Comparison of ENCODE assay signal across 8 mouse cellular contexts in genomic region chr16:35022242-35023137, GRCm38 (mm10). TPM values are rescaled to one million over a fixed set of nuclear protein-coding genes. Genes with fewer than 3 reads are reported as not detected.
DNase-seq lines count a peak whose midpoint lies in the region; ATAC-seq and TF ChIP-seq lines count a peak whose summit lies in the region.

Gene Hacd2 (plus strand): TSS chr16:35022428.

- peak within 1 kb of the TSS; percentile 94 for H3K4me3 ChIP-seq in E14TG2a.4 (replicated peaks; ENCODE audit: low read length)
- peak within 1 kb of the TSS; percentile 92 for H3K4me3 ChIP-seq in forebrain, embryonic 13.5 days
- H3K4me3 ChIP-seq in liver, postnatal 0 days (ENCODE audit: low read depth, low read length): peak within 1 kb of the TSS; percentile 99
- peak within 1 kb of the TSS; percentile 86 for H3K4me3 ChIP-seq in neural tube, embryonic 14.5 days (ENCODE audit: low read depth, low read length)

- H3K9me3 ChIP-seq in E14TG2a.4 (ENCODE audit: low read length): no peaks in the 10 kb centered on the region
- no peaks in the 10 kb centered on the region for H3K9me3 ChIP-seq in forebrain, embryonic 13.5 days (replicated peaks)
- no peaks in the 10 kb centered on the region for H3K9me3 ChIP-seq in liver, postnatal 0 days (ENCODE audit: low read length)
- H3K9me3 ChIP-seq in neural tube, embryonic 14.5 days (ENCODE audit: control insufficient read depth, low read length): no peaks in the 10 kb centered on the region

- peak within 1 kb of the TSS; percentile 91 for H3K9ac ChIP-seq in forebrain, embryonic 13.5 days
- H3K9ac ChIP-seq in liver, postnatal 0 days (replicated peaks): peak within 1 kb of the TSS; percentile 93
- H3K9ac ChIP-seq in neural tube, embryonic 14.5 days (replicated peaks; ENCODE audit: low read depth, low read length): peak within 1 kb of the TSS; percentile 83

- H3K4me2 ChIP-seq in forebrain, embryonic 13.5 days: peak within 1 kb of the TSS; percentile 68
- H3K4me2 ChIP-seq in liver, postnatal 0 days (ENCODE audit: low read depth, low read length): peak within 1 kb of the TSS; percentile 85
- peak within 1 kb of the TSS; percentile 46 for H3K4me2 ChIP-seq in neural tube, embryonic 14.5 days (ENCODE audit: low read depth, low read length)

- intact Hi-C loops in heart, postnatal 10 days (cut with DNase I): no loop called here

- ATAC-seq in forebrain, embryonic 13.5 days: peak; percentile 98
- ATAC-seq in liver, postnatal 0 days: peak; percentile 99
- ATAC-seq in neural tube, embryonic 14.5 days (ENCODE audit: low read depth): peak; percentile 98

- peak within 1 kb of the TSS; percentile 57 for H3K27ac ChIP-seq in forebrain, embryonic 13.5 days
- H3K27ac ChIP-seq in liver, postnatal 0 days (ENCODE audit: low read depth): peak within 1 kb of the TSS; percentile 88
- peak within 1 kb of the TSS; percentile 86 for H3K27ac ChIP-seq in neural tube, embryonic 14.5 days (ENCODE audit: low read depth, low read length)

- under 1% methylated on average over 41 of the region's 97 CpGs for WGBS in forebrain, embryonic 13.5 days
- WGBS in large intestine, adult 2 months: under 1% methylated on average over 94 of the region's 97 CpGs
- under 1% methylated on average over 61 of the region's 97 CpGs for WGBS in liver, postnatal 0 days (ENCODE audit: insufficient replicate concordance)
- WGBS in neural tube, embryonic 14.5 days: under 1% methylated on average over 83 of the region's 97 CpGs

- peak; percentile 90 for DNase-seq in c-Kit-positive CD71-positive TER-119-positive erythroid progenitor cells, embryonic 14.5 days (ENCODE audit: low spot score)
- DNase-seq in heart, postnatal 10 days: peak; percentile 96 to 97
- DNase-seq in large intestine, adult 2 months (ENCODE audit: low read depth, low spot score): peak; percentile 85
- DNase-seq in liver, postnatal 0 days: peak; percentile 95
- DNase-seq in testis, postnatal 10 days (ENCODE audit: low spot score): peak; percentile 98

- no peak for TF ChIP-seq CTCF in E14TG2a.4 (conservative IDR thresholded peaks at IDR 0.05; ENCODE audit: low read length)
- 0 out of 2 replicates have a peak, but pooled peaks have one; percentile 3 for TF ChIP-seq CTCF in liver, postnatal 0 days (IDR thresholded peaks at IDR 0.05; ENCODE audit: low read depth)

- peaks cover 23% of the 10 kb centered on the region for H3K36me3 ChIP-seq in E14TG2a.4 (ENCODE audit: insufficient read depth, low read length)
- H3K36me3 ChIP-seq in forebrain, embryonic 13.5 days (ENCODE audit: poor library complexity, severe bottlenecking): peaks cover 4% of the 10 kb centered on the region; the same call in 1 of the 2 replicates
- peaks cover 4% of the 10 kb centered on the region; the same call in 1 of the 2 replicates for H3K36me3 ChIP-seq in liver, postnatal 0 days (replicated peaks; ENCODE audit: insufficient read depth, low read length)
- no peaks in the 10 kb centered on the region for H3K36me3 ChIP-seq in neural tube, embryonic 14.5 days (ENCODE audit: control insufficient read depth, insufficient read depth, low read length)

- H3K27me3 ChIP-seq in E14TG2a.4 (ENCODE audit: insufficient read depth, low read length): no peaks in the 10 kb centered on the region
- peaks cover 33% of the 10 kb centered on the region for H3K27me3 ChIP-seq in forebrain, embryonic 13.5 days
- no peaks in the 10 kb centered on the region for H3K27me3 ChIP-seq in liver, postnatal 0 days (ENCODE audit: insufficient read depth, low read length)
- no peaks in the 10 kb centered on the region for H3K27me3 ChIP-seq in neural tube, embryonic 14.5 days (ENCODE audit: control insufficient read depth, insufficient read depth, low read length)

- TF ChIP-seq EP300 in liver, postnatal 0 days (IDR thresholded peaks at IDR 0.05; ENCODE audit: low read depth): no peak

- peaks cover 41% of the 10 kb centered on the region for H3K4me1 ChIP-seq in E14TG2a.4 (replicated peaks; ENCODE audit: low read depth, low read length)
- peaks cover 3% of the 10 kb centered on the region; the same call in 1 of the 2 replicates for H3K4me1 ChIP-seq in forebrain, embryonic 13.5 days
- H3K4me1 ChIP-seq in liver, postnatal 0 days (ENCODE audit: insufficient read depth): peaks cover 5% of the 10 kb centered on the region; the same call in 1 of the 2 replicates
- H3K4me1 ChIP-seq in neural tube, embryonic 14.5 days (ENCODE audit: control insufficient read depth, insufficient read depth, low read length): no peaks in the 10 kb centered on the region; the same call in 1 of the 2 replicates

RNA-seq across cellular contexts. Expression of gene Hacd2, which starts in this region (rescaled TPM):
- 40.8 and 42.2 TPM in 2 replicates for polyA plus RNA-seq in forebrain, embryonic 13.5 days (2015; fragmentation: Nextera tagmentation; extraction: Ambion mirVana)
- total RNA-seq in heart, postnatal 10 days (2021): 10 to 100 TPM; 11.3 to 15.8 TPM
- polyA plus RNA-seq in large intestine, adult 2 months (2012; rRNA removed): 15.6 and 22.6 TPM in 2 replicates
- 138 and 154 TPM in 2 replicates for polyA plus RNA-seq in liver, postnatal 0 days (2015; fragmentation: Nextera tagmentation; extraction: Ambion mirVana)
- 25.7 and 28.9 TPM in 2 replicates for polyA plus RNA-seq in neural tube, embryonic 14.5 days (2014; fragmentation: Nextera tagmentation; extraction: Ambion mirVana)

Comparison
In these comparisons a context has a peak if more than half of its experiments do, and no peak if none do; other contexts are left out.
1. Peak in every context shown above with its lines: DNase-seq, ATAC-seq, H3K4me3 ChIP-seq and H3K27ac ChIP-seq.